Mouse (Mus musculus) kidney, postnatal 25 days (tissue): ENCODE measurements at regions not wholly inside any gene's neighbourhood (a gene's known extent, or its start where the extent isn't known, plus 50 kb on each side); places are given as distances from the start of the nearest gene placed in this dataset.

Experiments
- DNase-seq, 2 experiments: peaks; one replicate each; pipeline ENCODE4 v3.0.0; 2021; ENCODE audit warnings: mixed read lengths in 2 of 2

DNA sequence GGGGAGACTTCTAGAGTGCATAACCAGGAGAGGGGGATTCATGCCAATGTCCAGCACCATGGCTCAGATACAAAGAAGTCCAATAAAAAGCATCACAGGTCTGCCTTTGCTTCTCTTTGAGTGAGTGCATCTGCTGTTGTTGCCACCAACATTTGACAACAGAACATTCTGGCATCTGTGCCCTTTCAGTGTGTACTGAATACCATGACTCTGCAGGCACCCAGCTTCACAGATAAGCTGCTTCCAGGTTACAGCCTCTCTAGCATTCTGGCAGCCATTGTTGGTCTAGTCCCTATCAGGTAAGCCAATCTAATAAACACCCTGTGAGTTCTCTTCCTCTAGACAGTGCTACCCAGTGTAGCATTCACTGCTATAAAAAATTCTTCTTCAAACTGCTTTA is 160.4 kb upstream of the AI593442 start:
- no peak for DNase-seq

DNA sequence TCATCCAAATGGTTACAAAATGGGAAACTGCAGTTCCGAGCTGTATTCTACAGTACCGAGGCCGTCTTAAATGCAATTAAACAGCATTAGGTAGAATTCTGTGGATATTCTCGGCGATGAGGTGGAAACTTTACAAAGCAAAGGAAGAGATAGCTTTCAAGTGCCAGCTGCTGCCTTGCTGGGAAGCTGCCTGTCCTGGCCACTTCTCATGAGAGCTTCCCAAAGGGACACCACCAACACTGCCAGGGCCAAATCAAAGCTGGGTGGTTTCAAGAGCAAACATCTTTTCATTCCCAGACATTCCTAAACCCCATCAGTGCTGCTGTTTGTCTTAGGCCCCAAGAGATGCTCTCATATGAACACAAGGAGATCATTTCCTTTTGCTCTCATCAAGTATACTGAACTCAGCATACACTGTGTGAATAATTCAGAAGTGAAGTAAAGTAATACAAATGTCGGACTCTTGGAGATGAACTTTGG is 156.6 kb upstream of the AI593442 start:
- no peak for DNase-seq

DNA sequence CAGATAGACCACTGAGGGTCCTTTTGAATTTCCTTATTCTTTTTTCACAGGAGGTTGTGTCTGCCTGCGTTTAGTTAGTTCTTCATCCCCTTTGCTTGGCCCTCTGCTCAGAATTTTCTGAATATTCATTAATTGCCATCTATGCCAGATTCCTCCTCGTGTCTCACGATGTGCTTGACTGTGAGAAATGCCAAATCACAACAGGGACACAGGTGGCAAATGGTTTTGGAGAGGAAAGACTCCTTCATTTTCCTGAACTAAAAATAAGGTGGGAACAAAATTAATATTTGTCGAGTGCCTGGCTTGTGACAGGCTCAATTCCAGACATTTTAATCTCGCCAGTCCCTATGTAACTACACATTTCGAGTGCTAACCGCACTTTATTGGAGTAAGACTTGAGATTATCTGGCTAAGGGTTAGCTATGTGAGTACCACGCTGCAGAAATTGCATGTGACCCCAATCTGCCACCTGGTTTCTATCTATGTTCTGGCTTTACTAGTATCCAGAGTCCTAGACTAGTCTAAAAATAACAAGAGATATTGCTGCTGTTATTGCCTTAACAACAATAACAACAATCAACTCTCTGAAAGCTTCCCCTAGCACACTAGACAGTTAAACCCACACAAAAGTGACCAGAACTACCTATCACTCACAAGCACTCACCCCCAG is 156.0 kb upstream of the AI593442 start:
- DNase-seq, result no peak

DNA sequence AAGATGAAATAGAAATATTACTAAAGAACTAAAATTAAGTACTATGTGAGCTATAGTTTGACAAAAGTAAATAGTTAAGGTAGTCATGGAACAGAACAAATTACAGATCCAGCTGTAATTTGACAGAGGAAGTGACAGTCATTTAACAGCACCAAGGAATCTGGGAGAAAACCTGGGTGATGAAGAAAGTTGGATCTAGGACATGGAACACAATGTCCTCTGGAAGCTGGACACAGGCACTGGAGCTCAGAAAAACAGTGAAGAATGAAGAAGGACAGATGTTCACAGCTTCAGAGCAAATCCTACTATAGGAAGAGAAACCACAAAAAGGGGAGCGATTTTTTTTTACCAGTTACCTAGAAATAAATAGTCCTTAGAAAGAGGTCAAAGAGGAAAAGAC is 147.2 kb upstream of the AI593442 start:
- DNase-seq, result no peak

DNA sequence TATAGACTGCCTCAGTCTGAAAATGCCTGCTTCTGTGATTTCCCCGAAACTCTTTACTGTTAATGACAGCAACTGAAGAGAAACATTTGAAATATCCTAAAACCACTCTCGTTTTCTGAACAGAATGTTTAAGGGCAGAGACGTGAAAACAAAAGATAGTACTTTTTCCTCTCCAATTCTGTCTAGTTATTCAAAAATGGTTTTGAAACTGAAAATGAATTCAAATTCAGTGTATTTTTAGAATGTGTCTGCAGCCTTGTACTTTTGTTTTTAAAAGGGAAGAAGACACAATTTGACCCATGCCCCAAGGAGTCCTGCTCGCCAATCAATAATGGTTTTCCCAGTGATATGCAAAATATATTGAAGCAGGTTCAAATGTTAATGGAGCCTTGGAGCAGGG is 136.7 kb upstream of the AI593442 start:
- DNase-seq, result no peak

DNA sequence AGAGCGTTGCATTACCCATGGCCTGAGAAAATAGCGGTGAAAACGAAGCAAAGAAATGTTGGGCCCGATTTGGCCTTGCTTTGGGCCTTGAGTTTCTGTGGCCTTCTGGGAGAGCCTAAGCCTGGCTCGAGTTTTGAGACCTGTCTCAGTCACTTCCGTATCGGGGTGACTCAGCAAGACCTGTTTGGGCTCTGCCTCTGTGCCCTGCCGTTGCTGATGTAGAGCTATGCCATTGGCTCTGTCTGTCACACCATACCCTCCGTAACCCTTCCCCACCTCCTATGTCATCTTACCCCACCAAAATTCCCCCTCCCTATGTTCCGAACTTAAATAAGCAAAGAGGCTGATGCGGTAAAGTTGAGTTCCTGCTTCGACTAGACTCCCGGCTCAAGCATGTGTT is 123.4 kb upstream of the AI593442 start:
- DNase-seq, result no peak

DNA sequence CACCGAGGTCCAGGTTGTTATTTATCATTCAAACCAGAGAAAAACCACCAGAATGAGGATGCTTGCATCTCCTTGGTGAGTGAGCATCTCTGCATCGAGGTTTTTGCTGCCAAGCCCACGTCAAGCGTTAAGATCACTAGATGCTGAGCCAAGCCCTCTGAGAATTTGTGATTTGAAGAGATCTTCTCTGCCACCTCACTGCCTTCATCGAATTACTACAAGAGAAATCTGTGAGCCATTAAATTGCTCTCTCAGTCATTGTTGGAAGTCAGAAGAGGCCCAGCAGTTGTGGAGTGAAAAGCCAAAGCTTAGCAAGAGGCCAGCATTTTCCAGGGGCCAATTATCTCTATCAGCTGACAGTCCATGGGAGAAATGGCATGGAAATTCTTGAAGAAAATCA is 122.2 kb upstream of the AI593442 start:
- DNase-seq, result no peak

DNA sequence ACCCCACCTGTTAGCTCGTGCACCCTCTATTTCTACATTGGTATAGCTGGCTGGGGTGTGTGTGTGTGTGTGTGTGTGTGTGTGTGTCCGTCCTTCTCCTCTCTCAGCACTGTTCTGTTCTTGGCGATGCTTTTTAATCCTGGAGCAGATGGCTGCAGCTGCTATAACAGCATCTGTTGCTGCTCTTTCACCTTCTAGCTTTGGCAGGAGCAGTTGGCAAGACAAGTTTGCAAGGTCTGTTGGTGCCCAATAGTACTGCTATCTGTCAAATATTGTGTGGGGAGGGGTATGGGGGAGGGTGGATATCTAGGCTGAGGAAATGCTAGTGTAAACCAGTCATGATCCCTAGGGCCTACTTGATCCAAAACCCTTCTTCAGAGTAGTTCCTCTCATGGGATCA is 120.9 kb upstream of the AI593442 start:
- DNase-seq, result no peak

DNA sequence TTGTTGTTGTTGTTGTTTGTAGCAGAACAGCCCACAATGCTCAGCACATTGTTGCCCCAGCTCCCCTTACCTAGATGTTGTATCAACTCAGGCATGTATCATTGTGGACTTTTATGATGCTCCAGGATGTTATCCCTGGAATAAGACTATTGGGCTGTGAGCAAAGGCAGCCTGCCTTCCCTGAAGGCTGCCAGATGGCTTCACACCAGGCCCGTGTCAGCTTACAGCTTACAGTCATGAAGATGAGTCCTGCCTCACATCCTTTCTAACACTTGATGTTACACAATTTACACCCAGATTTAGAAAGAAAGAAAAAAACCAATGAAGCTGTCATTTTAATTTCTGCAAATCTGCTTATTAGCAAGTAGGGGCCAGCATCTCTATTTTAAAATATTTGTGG is 113.0 kb upstream of the AI593442 start:
- no peak for DNase-seq

DNA sequence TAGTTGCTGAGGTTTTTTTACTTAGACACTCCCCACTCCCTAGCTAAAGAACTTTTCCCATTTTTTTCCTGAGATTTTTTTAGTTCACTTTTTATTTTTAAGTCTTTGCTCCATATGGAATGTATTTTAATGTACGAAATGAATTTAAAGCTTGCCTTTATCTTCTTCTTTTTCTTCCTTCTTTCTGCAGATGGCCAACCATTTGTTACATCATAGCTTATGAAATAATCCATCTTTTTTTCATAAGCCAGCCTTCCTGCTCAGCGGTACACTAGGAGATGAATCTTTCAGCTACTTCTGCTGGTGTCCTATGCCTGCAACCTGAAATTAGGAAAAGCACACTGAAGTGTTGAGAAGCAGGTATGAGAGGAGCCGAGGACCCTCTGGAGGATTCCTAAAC is 102.9 kb upstream of the AI593442 start:
- DNase-seq, result no peak

DNA sequence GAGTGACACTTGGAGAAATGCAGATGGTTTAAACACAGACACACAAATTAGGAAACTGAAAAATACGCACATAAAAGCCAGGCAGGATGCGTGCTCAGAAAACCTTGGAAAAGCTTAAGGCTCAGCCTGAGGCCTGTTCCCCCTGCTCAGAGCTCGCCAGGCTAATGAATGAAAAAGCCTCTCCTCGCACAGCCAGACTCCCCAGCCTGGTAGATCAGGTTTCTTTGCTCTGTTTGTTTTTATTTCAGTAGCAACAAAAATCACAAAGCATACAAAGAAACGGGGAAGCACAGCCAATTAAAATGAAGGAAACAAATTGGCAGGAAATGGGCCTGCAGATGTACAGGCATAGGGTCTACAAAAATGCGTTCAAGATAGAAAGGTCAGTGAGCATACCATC is 97.0 kb upstream of the AI593442 start:
- DNase-seq, result no peak

DNA sequence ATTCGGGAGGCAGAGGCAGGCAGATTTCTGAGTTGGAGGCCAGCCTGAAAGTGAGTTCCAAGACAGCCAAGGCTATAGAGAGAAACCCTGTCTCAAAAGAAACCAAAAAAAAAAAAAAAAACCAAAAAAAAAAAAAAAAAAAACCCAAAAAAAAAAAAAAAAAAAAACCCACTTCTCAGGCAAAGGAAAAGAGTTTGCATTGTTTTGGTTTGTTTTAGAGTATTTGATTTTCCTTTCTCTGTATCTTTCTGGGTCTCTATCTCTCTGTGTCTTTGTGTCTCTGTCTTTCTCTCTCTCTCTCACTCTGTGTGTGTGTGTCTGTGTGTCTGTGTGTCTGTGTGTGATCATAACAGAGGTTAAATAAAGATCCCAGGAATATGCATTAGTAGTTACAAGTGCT is 95.7 kb upstream of the AI593442 start:
- DNase-seq, result no peak

DNA sequence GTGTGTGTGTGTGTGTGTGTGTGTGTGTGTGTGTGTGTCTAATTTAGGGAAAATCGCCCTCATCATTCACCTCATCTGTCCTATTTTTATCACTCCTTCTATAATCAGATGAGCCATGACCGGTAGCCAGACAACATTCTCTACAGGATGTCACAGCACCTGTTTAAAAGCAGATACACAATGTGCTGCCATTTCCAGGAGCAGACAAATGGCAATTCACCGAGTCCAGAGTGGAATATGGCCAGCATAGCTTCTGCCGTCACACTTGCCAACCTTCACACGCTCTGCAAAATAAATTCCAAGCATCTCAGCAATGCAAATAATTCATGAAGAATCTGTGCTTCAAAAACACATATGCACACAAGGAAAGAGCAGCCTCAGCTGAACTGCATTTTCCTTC is 88.5 kb upstream of the AI593442 start:
- no peak for DNase-seq

DNA sequence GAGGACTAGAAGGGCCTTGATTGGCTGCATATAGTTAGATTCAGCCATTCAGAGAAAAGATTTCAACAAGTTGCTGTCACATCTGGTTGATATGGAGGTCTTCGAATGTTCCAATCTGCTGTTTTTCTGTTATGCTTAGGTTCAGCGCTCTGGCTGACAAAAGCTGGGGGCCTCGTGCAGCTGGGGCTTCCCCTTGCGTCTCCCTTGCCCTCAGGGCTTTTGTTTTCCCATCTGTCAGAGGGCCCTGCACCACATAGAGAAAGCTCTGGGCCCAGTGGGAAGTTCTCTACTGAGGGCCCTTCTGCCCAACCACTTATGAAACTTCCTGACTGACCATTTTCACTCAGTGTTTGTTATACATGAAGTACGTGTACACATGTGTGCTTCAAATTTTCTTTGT is 86.2 kb upstream of the AI593442 start:
- DNase-seq, result no peak

DNA sequence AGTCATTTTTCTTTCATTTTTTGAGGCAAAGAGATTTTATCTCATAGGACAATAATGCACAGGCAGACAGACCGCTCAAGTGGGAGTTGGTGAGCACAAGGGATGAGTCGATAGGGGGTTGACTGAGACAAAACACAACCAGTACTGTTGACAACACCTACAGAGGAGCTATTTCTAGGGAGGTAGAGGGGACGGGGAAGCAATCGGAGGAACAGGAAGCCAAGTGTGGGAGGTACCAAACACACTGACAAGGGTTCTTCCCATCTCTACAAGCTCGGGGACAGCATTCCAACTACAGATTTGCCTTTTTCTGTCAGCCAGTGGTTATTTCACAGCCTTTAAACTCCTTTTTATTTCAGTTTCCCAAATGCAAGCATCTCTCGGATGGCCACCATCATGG is 83.3 kb upstream of the AI593442 start:
- DNase-seq, result no peak

DNA sequence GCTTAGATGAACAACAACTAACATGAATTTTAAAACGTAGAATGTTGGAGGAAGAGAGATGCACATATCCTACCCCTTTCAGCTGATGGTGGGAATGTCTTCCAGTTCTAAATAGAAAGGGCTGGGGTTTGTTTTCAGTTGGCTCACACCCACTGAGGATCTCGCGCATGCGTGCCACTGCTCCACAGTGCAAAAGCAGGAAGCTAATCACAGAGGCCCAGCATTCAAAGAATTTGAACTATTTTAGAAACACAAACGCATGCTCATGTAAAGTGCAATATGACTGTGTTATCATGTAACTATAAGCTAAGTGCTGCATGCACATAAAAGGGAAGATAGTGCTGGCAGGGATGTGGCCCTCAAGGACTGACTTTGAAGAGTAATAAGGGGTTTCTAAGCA is 81.7 kb upstream of the AI593442 start:
- DNase-seq, result no peak

DNA sequence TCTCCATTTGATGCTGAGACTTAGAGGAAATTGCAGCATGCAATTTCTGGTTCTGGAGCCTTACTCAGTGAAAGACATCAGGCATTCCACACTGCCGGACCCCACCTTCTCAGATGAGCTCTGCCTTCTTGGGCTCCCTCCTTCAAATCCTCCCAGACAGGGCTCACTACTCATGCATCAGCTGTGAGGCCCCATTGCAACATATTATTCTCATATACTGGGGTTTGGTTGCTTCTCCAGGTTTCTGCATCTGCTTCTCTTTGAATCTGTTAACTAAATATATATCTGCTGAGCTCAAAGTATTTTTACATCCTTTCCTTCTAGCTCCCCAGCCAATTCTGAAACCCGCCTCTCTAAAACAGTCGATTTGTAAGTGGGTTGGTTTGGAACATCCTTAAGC is 68.8 kb upstream of the AI593442 start:
- DNase-seq, result no peak

DNA sequence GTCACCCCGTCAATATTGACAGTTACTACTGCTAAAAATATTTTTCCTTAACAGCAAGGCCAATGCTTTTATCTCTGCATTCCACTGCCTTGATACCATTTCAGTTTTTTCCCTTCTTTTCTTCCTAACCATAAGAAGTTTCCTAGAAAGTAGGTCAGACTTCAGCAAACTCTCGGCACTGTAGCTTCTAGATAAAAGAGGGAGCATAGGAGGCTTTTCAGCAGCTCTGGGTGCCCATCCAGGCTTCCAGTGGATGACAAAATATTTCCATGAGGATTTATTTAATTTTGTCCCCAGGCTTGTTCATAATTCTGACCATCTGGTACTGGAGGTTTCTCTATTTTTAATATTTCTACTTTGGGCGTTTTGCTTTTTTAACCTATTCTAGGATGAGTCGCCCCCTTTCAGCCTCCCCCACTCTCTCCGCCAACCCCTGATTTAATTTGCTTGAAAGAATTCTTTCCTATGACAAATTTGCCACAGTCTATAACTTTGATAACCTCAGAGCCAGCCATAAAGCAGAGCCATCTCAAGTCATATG is 59.0 kb upstream of the AI593442 start:
- DNase-seq, result no peak
